Mouse (Mus musculus) cortical plate, adult 2 months (tissue): ENCODE measurements around the gene H2-M10.2.

Experiments used
- CTCF ChIP-seq: fragments of 200-500 bp; IDR thresholded peaks from 2 replicates; pipeline ENCODE4 v1.5.1; 2011; ENCODE audit warnings: mild to moderate bottlenecking, control low read depth, low read length; ENCODE audit not compliant: insufficient read depth; ENCODE audit errors: extremely low read depth
- POLR2A ChIP-seq: fragments of 200-500 bp; IDR thresholded peaks from 2 replicates; pipeline ENCODE4 v1.6.1; 2011; ENCODE audit warnings: mild to moderate bottlenecking, low read length, control low read depth; ENCODE audit not compliant: insufficient read depth; ENCODE audit errors: extremely low read depth

GRCm38 (mm10) chr17:36265834-36266233 is 20.5 kb downstream of the H2-M10.2 start:
- TF ChIP-seq POLR2A (no peak), CTCF (no peak)
